Mouse (Mus musculus): ENCODE data around the gene Wdr18. TPM values are rescaled to one million over a fixed set of nuclear protein-coding genes. Genes with fewer than 3 reads are reported as not detected.

Wdr18 gene
- polyA plus RNA-seq, 1 experiment from 2014 or later: 101 TPM

DNA sequence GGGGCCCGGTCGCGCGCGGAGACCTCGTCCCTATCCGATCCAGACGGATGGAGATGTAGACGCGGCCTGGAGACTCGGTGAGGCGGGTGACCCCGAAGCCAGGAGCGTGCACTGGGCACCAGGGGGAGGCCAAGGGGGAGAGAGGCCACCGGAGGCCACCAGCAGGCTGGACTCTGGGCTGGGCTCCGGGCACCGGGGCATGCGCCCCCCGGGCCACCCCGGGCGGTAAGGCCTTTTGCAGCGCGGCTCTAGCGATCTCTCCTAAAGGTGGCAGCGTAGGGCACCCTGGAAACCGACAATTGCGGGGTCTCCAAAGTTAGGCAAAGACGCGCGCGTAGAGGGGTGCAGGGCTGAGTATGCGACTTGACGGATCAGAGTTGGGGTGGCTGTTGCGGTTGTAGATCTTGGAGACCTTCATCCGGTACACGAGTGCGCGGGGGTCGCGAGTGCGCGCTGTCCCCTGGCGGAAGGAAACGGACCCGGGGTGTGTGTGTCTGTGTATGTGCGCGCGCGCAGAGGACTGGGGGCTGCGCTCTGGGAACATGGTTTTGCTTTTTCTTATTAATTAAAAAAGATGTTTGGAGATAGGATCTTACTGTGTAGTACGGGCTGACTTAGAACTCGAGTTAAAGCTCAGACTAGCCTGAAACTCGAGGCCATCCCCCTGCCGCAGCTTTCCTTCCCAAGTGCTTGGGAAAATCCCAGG is 32.5 kb upstream of the Wdr18 start:
- Histone ChIP-seq H3K4me3 (ENCODE audit: low read length) (peak overlapping the region; percentile 99), H3K36me3 (ENCODE audit: insufficient read depth, low read length) (peaks cover 18% of the 10 kb centered on the region), H3K9ac (replicated peaks; ENCODE audit: low read length) (peak overlapping the region; percentile 94), H3K4me1 (ENCODE audit: insufficient read depth, low read length) (peaks cover 51% of the 10 kb centered on the region), H3K27ac (ENCODE audit: low read length) (peak overlapping the region; percentile 98), H3K27me3 (ENCODE audit: insufficient read depth, low read length) (peaks cover 10% of the 10 kb centered on the region; the same call in 1 of the 2 replicates), H3K9me3 (ENCODE audit: low read length) (no peaks in the 10 kb centered on the region), H3K4me2 (replicated peaks; ENCODE audit: low read depth, low read length) (peak overlapping the region; percentile 95)
- ATAC-seq (ENCODE audit: low FRiP score, low TSS enrichment): peak; percentile 31
- under 1% methylated on average over 54 of the region's 54 CpGs for WGBS

GRCm38 (mm10) chr10:79928030-79928694 is 31.8 kb upstream of the Wdr18 start:
- ATAC-seq (ENCODE audit: low FRiP score, low TSS enrichment): no peak

GRCm38 (mm10) chr10:79928907-79929701 is 30.8 kb upstream of the Wdr18 start:
- peaks cover 67% of the 10 kb centered on the region for H3K4me1 ChIP-seq (ENCODE audit: insufficient read depth, low read length)
- H3K27ac ChIP-seq (ENCODE audit: low read length): peak overlapping the region; percentile 98
- H3K9me3 ChIP-seq (ENCODE audit: low read length): no peaks in the 10 kb centered on the region
- peaks cover 24% of the 10 kb centered on the region for H3K36me3 ChIP-seq (ENCODE audit: insufficient read depth, low read length)
- H3K27me3 ChIP-seq (ENCODE audit: insufficient read depth, low read length): no peaks in the 10 kb centered on the region
- H3K9ac ChIP-seq (replicated peaks; ENCODE audit: low read length): peak overlapping the region; percentile 94
- ATAC-seq (ENCODE audit: low FRiP score, low TSS enrichment): no peak
- H3K4me3 ChIP-seq (ENCODE audit: low read length): peak overlapping the region; percentile 99
- 14% methylated on average over 9 of the region's 9 CpGs for WGBS
- H3K4me2 ChIP-seq (replicated peaks; ENCODE audit: low read depth, low read length): peak overlapping the region; percentile 95

More at GRCm38 (mm10) chr10:79928030-79928694, 31.8 kb upstream of the Wdr18 start:
- H3K9me3 ChIP-seq (ENCODE audit: low read length): no peaks in the 10 kb centered on the region
- peak overlapping the region; percentile 98 for H3K27ac ChIP-seq (ENCODE audit: low read length)
- peak overlapping the region; percentile 95 for H3K4me2 ChIP-seq (replicated peaks; ENCODE audit: low read depth, low read length)
- peaks cover 19% of the 10 kb centered on the region for H3K36me3 ChIP-seq (ENCODE audit: insufficient read depth, low read length)
- peaks cover 58% of the 10 kb centered on the region for H3K4me1 ChIP-seq (ENCODE audit: insufficient read depth, low read length)
- H3K27me3 ChIP-seq (ENCODE audit: insufficient read depth, low read length): peaks cover 3% of the 10 kb centered on the region; the same call in 1 of the 2 replicates
- peak overlapping the region; percentile 99 for H3K4me3 ChIP-seq (ENCODE audit: low read length)
- H3K9ac ChIP-seq (replicated peaks; ENCODE audit: low read length): peak overlapping the region; percentile 94
- WGBS: under 1% methylated on average over 24 of the region's 29 CpGs

DNA sequence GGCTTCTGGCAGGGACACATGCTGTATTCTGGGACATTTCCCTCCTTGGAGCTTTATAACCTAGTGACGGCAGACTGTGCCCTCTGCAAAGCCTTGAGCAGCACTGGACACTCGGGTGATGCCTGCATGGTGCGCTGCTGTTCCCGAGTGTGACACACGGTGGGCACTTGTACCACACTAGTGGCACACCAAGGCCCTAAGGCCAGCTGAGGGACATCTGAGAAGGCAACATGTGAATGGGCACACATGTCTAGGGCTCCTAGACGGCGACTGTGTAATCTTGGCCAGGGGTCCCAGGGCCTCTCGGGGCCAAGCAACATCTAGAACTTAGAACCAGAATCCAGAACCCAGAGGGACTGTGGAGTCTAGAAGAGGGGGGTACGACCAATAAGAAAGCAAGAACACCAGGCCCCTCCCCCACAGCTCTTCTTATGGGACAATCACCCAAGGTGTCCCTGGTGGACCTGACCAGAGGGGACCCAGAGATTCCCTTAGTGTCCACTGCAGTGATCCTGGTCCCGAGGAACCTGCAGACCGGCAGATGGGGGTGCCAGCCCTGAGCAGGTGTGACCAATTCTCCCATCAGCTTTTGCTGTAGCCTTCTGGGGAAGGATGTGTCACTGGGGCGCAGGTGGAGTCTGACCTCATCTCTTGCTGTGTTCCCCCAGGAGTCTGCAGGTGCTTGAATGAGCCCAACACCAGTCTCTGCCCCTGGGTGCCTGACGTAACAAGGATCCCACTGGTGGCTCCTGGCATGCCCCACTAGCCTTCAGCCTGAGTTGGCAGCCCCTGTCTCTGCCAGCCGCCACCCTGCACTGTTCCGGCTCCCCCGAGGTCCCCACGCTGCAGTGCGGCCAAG is 29.8 kb upstream of the Wdr18 start:
- no peak overlapping the region for H3K9ac ChIP-seq (replicated peaks; ENCODE audit: low read length)
- H3K27me3 ChIP-seq (ENCODE audit: insufficient read depth, low read length): no peaks in the 10 kb centered on the region
- H3K36me3 ChIP-seq (ENCODE audit: insufficient read depth, low read length): peaks cover 24% of the 10 kb centered on the region
- H3K4me3 ChIP-seq (ENCODE audit: low read length): no peak overlapping the region
- no peaks in the 10 kb centered on the region for H3K9me3 ChIP-seq (ENCODE audit: low read length)
- ATAC-seq (ENCODE audit: low FRiP score, low TSS enrichment): no peak
- WGBS: 86% methylated on average over 18 of the region's 18 CpGs
- peaks cover 75% of the 10 kb centered on the region for H3K4me1 ChIP-seq (ENCODE audit: insufficient read depth, low read length)
- 0 out of 2 replicates have a peak overlapping the region, but pooled peaks have one; percentile 7 for H3K4me2 ChIP-seq (replicated peaks; ENCODE audit: low read depth, low read length)
- no peak overlapping the region for H3K27ac ChIP-seq (ENCODE audit: low read length)

DNA sequence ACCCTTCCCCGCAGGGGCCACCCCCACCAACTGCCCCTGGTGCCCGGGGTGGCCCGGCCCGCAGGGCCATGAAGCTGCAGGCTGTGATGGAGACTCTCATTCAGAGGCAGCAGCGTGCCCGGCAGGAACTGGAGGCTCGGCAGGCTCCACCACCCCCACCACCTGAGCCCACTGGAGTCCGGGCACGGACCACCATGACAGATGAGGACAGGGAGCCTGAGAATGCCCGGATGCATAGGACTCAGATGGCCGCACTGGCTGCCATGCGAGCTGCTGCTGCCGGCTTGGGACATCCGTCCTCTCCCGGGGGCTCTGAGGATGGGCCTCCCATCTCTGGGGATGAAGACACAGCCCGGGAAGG is 29.1 kb upstream of the Wdr18 start:
- no peak for ATAC-seq (ENCODE audit: low FRiP score, low TSS enrichment)
- H3K36me3 ChIP-seq (ENCODE audit: insufficient read depth, low read length): peaks cover 24% of the 10 kb centered on the region
- no peaks in the 10 kb centered on the region for H3K27me3 ChIP-seq (ENCODE audit: insufficient read depth, low read length)
- no peak overlapping the region for H3K4me2 ChIP-seq (replicated peaks; ENCODE audit: low read depth, low read length)
- H3K4me3 ChIP-seq (ENCODE audit: low read length): no peak overlapping the region
- H3K9ac ChIP-seq (replicated peaks; ENCODE audit: low read length): no peak overlapping the region
- H3K4me1 ChIP-seq (ENCODE audit: insufficient read depth, low read length): peaks cover 74% of the 10 kb centered on the region
- H3K9me3 ChIP-seq (ENCODE audit: low read length): no peaks in the 10 kb centered on the region
- H3K27ac ChIP-seq (ENCODE audit: low read length): no peak overlapping the region
- WGBS: 87% methylated on average over 16 of the region's 16 CpGs

GRCm38 (mm10) chr10:79931797-79932196 is 28.2 kb upstream of the Wdr18 start:
- Histone ChIP-seq H3K4me1 (ENCODE audit: insufficient read depth, low read length) (peaks cover 78% of the 10 kb centered on the region), H3K4me3 (ENCODE audit: low read length) (no peak overlapping the region), H3K27ac (ENCODE audit: low read length) (peak overlapping the region; percentile 41; the same call in 1 of the 2 replicates), H3K9me3 (ENCODE audit: low read length) (no peaks in the 10 kb centered on the region), H3K9ac (replicated peaks; ENCODE audit: low read length) (no peak overlapping the region; the same call in 1 of the 2 replicates), H3K27me3 (ENCODE audit: insufficient read depth, low read length) (no peaks in the 10 kb centered on the region), H3K36me3 (ENCODE audit: insufficient read depth, low read length) (peaks cover 24% of the 10 kb centered on the region), H3K4me2 (replicated peaks; ENCODE audit: low read depth, low read length) (no peak overlapping the region)
- no peak for ATAC-seq (ENCODE audit: low FRiP score, low TSS enrichment)
- 88% methylated on average over 9 of the region's 9 CpGs for WGBS

DNA sequence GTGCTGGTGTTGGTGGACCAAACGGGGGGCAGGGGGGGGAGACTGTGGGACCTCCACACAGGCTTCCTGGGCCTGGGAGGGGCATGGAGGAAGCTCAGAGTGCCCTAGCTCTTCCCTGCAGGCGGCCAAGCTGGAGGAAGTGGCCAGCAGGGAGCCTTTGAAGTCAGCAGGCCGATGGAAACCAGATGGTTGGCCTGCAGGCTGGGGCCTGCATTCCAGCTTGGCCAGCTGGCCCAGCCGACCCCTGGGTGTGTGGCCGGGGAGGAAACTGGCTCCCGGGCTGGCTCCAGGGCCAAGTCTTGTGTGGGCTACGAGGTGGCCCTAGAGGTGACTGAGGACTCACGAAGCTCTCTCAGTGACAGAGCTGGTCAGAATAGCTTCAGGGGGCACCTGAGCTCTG is 27.2 kb upstream of the Wdr18 start:
- Histone ChIP-seq H3K27ac (ENCODE audit: low read length) (peak overlapping the region; percentile 41), H3K4me1 (ENCODE audit: insufficient read depth, low read length) (peaks cover 87% of the 10 kb centered on the region), H3K9ac (replicated peaks; ENCODE audit: low read length) (no peak overlapping the region), H3K4me2 (replicated peaks; ENCODE audit: low read depth, low read length) (peak overlapping the region; percentile 1), H3K36me3 (ENCODE audit: insufficient read depth, low read length) (peaks cover 24% of the 10 kb centered on the region), H3K27me3 (ENCODE audit: insufficient read depth, low read length) (no peaks in the 10 kb centered on the region), H3K9me3 (ENCODE audit: low read length) (no peaks in the 10 kb centered on the region), H3K4me3 (ENCODE audit: low read length) (no peak overlapping the region)
- WGBS: 13% methylated on average over 8 of the region's 8 CpGs
- peak; percentile 58 for ATAC-seq (ENCODE audit: low FRiP score, low TSS enrichment)

DNA sequence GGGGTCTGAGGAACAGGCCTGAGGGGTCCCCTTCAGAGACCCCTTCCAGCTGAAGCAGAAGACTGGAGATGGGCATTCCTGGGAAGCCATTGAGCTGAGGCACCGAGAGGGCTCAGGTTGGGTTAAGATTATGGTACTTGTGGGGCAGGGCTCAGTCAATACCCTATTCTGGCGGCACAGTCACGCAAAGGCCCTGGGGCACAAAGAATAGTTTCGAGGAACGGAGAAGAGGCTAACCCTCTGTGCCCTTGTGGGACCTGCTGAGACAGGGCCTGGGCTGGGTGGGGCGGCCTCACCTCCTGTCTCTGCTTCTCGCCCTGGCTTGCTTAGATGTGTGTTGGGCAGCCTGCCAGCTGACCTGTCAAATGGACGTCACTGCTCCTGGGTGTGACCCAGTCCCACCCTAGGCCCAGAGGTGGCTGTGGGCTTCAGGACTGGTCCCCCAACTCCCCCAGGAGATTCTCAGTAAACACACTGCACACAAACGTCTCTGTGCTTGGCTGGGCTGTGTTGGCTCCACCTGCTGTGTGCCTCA is 26.7 kb upstream of the Wdr18 start:
- Histone ChIP-seq H3K4me3 (ENCODE audit: low read length) (no peak overlapping the region), H3K4me2 (replicated peaks; ENCODE audit: low read depth, low read length) (peak overlapping the region; percentile 1; the same call in 1 of the 2 replicates), H3K4me1 (ENCODE audit: insufficient read depth, low read length) (peaks cover 92% of the 10 kb centered on the region), H3K27me3 (ENCODE audit: insufficient read depth, low read length) (no peaks in the 10 kb centered on the region), H3K36me3 (ENCODE audit: insufficient read depth, low read length) (peaks cover 24% of the 10 kb centered on the region), H3K9ac (replicated peaks; ENCODE audit: low read length) (0 out of 2 replicates have a peak overlapping the region, but pooled peaks have one; percentile 9), H3K27ac (ENCODE audit: low read length) (peak overlapping the region; percentile 41; the same call in 1 of the 2 replicates), H3K9me3 (ENCODE audit: low read length) (no peaks in the 10 kb centered on the region)
- 65% methylated on average over 9 of the region's 9 CpGs for WGBS
- ATAC-seq (ENCODE audit: low FRiP score, low TSS enrichment): no peak

DNA sequence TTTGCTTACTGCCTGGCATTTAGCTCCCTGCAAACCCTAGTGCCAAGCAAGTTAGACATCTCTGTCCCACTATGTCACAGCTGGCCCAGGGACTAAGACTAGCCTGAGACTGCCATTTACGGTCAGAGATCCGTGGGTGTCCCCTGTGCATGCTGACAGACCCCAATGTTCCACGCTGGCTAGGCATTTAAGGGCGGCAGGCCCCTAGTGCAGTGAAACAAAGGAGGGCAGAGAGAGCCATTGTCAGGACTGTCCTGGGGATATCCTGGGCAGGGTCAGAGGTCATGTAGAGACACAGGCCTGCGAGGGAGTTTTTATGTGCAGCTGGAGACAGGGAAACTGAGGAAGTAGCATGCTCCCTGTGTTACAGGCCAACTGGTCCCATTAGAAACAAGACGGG is 26.1 kb upstream of the Wdr18 start:
- Histone ChIP-seq H3K4me2 (replicated peaks; ENCODE audit: low read depth, low read length) (no peak overlapping the region), H3K4me1 (ENCODE audit: insufficient read depth, low read length) (peaks cover 94% of the 10 kb centered on the region), H3K27me3 (ENCODE audit: insufficient read depth, low read length) (no peaks in the 10 kb centered on the region), H3K9ac (replicated peaks; ENCODE audit: low read length) (peak overlapping the region; percentile 19; the same call in 1 of the 2 replicates), H3K9me3 (ENCODE audit: low read length) (no peaks in the 10 kb centered on the region), H3K4me3 (ENCODE audit: low read length) (no peak overlapping the region), H3K36me3 (ENCODE audit: insufficient read depth, low read length) (peaks cover 24% of the 10 kb centered on the region), H3K27ac (ENCODE audit: low read length) (peak overlapping the region; percentile 31; the same call in 1 of the 2 replicates)
- no peak for ATAC-seq (ENCODE audit: low FRiP score, low TSS enrichment)
- WGBS: 67% methylated on average over 6 of the region's 6 CpGs
